Mouse (Mus musculus) c-Kit-positive CD71-negative TER-119-negative erythroid progenitor cells, embryonic 14.5 days (primary cell): Measurements from ENCODE around the gene Gm28035.

Source experiments
- DNase-seq: peaks from one replicate; pipeline ENCODE4 v3.0.0-alpha.2; 2013; ENCODE audit warnings: low read depth

Gene Gm28035

DNA sequence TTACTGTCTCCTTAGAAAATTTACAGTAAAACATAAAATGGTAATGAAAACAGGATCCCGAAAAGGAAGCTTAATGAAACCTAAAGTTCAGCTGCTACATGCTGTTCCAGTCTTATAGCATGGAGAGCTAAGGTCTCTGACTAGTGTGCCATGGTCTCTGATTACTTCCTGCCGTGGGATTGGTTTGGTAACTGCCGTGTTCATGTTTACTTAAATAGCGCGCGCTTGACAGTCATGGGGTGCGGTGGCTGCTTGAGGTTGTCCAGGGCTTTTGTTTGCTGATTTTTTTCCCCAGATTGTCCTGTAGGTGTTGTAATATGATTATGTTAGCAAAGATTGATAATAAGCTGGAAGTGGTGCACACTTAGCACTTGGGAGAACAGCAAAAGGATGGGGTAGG lies 65.7 kb downstream of the Gm28035 start:
- no peak for DNase-seq

DNA sequence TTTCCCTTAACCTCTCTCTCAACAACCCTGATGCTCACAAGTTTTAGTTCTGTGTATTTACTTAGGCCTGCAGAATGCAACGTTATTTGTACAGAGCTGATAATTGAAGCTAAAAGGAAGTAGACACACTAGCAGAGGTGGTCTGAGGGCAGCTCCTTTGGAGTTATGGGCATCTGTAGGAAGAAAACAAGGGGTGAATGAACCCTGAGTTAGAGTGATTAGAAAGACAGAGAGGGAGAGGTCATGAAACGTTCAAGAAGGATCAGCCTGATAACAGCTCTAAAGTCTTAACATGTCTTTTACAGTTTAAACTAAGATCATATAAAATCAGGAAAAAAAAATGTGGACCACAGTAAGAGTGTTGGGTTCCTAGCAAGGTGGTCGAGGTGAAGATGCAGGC lies 69.0 kb downstream of the Gm28035 start:
- no peak for DNase-seq

DNA sequence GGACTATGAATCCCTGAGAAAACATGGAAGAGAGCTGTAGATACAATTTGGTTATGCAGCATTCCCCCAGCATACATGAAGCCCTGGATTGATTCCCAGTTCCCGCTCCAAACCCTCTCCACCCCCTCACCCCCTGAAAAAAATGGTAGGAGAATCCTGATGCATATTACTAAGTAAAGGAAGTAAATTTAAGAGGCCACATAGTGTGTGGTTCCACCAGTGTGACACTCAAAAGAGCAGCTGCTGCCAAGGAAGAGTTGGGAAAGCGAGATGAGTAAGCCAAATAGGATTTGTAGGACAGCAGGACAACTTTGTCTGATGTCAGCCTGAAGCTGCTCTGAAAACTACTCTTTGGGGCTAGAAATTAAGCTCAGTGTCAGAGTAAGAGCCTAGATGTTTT lies 71.1 kb downstream of the Gm28035 start:
- no peak for DNase-seq

DNA sequence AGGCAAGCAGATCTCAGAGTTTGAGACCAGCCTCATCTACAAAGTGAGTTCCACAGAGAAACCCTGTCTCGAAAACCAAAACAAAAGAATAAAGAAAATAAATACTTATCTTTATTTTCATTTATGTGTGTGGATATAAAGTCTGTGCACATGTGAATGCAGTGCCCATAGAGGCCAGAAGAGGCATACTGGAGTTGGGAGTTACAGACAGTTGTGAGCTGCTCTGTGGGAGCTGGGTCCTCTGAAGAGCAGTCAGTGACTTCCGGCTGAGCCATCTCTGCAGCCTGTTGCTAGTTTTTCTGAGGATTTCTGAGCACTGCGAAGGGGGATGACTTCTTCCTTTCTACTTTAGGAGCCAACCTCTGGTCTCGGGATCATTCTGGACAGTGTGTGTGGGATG lies 75.8 kb downstream of the Gm28035 start:
- no peak for DNase-seq

DNA sequence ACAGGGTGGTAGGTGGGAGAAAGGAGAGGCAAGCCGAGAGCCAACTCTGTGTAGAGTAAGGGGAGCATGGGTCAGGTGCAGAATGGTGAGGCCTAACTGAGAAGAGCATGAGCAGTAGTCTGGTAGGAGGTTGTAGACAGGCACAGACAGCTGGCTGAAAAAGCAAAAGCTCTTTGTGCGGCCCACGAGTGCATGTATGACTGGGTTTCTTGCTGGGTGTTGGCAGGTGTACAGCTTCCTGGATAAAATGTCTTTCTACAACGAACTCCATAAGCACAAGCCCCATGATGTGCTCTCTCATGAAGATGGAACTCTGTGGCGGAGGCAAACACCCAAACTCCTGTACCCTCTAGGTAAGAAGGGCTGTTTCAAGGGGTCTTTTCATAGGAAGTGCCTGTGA lies 76.6 kb downstream of the Gm28035 start:
- no peak for DNase-seq

DNA sequence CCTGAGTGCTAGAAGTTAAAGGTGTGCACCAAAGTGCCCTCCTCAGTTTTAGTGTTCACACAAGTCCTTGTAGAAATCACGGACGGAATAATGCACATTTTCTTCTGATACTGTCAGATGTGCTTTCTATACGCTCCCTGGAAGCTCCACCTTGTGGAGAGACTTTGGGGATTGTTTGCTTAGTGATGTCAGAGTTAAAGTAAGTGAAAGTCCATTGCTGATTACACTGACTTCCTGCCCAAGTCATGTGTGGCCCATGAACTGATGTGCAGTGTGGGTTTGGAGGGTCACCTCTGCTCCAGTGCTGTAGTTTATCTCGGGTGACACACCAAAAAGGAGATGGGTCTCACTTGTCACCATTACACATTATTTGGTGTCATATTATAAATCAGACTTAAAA lies 78.9 kb downstream of the Gm28035 start:
- DNase-seq: no peak

DNA sequence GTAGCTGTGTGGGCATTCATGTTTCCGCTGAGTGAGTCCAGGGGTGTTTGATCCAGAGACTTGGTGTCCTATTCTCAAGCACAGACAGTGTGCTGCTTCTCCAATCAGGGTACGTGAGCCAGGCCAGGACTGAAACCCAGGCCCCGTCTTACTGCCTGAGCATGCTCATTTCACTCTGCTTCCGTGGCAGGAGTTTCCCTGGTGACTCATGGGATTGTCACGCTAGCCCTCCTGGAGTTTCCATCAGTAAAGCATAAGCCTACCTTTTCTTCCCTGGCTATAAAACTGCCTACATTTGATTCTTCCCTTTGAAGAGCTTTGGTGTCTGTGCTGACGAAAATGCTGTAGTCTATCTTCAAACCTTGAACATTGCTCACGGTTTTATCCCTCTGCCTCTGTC lies 82.7 kb downstream of the Gm28035 start:
- DNase-seq: no peak

DNA sequence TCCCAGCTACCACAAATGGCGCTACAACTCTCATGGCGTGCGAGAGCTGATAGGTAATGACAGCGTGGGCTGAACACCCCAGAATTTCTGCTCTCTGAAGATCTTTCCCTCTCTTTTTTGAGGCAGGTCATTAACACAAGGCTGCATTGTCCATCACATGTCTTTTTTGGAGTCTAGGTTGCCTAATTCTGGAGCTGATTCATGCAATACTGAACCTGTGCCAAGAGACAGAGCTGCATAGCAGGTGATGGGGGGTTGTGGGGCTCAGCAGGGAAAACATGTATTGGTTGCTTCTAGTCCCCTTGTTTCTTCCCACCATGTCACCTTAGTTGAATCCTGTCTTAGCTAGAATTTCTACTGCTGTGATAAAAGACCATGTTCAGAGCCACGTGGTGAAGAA lies 84.9 kb downstream of the Gm28035 start:
- no peak for DNase-seq

DNA sequence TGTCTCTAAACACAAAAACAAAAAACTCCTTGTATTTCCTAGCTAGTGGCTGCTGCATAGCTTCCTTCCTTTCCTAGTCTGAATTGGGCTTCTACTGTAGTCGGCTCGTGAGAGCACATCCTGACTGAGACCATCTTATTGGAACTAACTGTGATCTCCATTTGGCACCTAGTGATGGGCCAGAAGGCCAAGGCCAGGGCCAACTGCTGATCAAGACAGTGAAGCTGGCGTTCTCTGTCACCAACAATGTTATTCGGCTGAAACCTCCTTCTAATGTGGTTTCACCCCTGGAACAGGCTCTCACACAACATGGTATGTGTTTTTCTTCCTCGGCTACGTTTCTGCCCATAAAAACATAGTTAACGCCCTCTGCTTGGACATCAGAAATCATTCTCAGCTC lies 86.9 kb downstream of the Gm28035 start:
- no peak for DNase-seq

DNA sequence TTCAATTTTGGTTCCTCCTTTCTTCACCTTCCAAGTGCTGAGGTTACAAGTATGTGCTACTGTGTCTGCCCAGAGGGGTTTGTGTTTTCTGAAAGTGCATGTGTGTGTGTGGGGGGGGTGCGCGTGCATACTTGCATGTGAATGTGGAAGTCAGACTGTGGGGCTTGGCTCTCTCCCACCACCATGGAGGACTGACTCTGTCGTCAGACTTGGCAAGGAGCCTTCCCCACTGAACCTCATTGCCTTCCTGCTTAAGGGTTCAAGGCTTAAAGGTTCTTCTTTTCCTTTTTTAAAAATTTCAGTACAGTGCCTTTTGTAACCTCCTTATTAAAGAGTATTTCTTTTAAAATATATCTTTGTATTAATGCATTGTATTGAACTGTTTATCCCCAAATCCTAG lies 88.4 kb downstream of the Gm28035 start:
- DNase-seq: no peak
